Mouse (Mus musculus) neural tube, embryonic 13.5 days (tissue): ENCODE measurements around the gene Upf2. TPM values are rescaled to one million over a fixed set of nuclear protein-coding genes. Genes with fewer than 3 reads are reported as not detected.
"Not testable (repeated sequence)": the region's sequence is repeated elsewhere in the genome, so short reads cannot be mapped to it uniquely, and the experiment has no call there.

Source experiments
- ATAC-seq: fragments of 200-750 bp; cut with Nextera tagmentation; 2 replicates; pipeline ENCODE4 v1.8.0; 2017; ENCODE audit warnings: low read depth, mild to moderate bottlenecking, moderate TSS enrichment, moderate library complexity
- H3K27ac ChIP-seq: fragments of 300-500 bp; sonication (generic); replicated peaks from 2 replicates; pipeline ENCODE4 v1.5.1; 2015; ENCODE audit warnings: moderate library complexity, mild to moderate bottlenecking, inconsistent platforms
- H3K27me3 ChIP-seq: fragments of 300-500 bp; sonication (generic); 2 replicates; pipeline ENCODE4 v1.6.1; 2015; ENCODE audit warnings: mild to moderate bottlenecking, inconsistent platforms
- H3K36me3 ChIP-seq: fragments of 300-500 bp; sonication (generic); 2 replicates; pipeline ENCODE4 v1.6.1; 2015; ENCODE audit warnings: mild to moderate bottlenecking, inconsistent platforms
- H3K4me1 ChIP-seq: fragments of 300-500 bp; sonication (generic); replicated peaks from 2 replicates; pipeline ENCODE4 v1.6.1; 2015; ENCODE audit warnings: inconsistent platforms
- H3K4me2 ChIP-seq: fragments of 300-500 bp; sonication (generic); 2 replicates; pipeline ENCODE4 v1.6.1; 2015; ENCODE audit warnings: inconsistent platforms, mild to moderate bottlenecking, moderate library complexity
- H3K4me3 ChIP-seq: fragments of 300-500 bp; sonication (generic); 2 replicates; pipeline ENCODE4 v1.5.1; 2015; ENCODE audit warnings: mild to moderate bottlenecking, inconsistent platforms
- H3K9ac ChIP-seq: fragments of 300-500 bp; sonication (generic); 2 replicates; pipeline ENCODE4 v1.6.1; 2015; ENCODE audit warnings: moderate library complexity, mild to moderate bottlenecking, inconsistent platforms
- H3K9me3 ChIP-seq: fragments of 300-500 bp; sonication (generic); 2 replicates; pipeline ENCODE4 v1.6.1; 2016; ENCODE audit warnings: inconsistent platforms
- WGBS: fragments of 180-500 bp; shearing (Covaris S2); methylation state at CpG from one replicate; pipeline ENCODE4 v1.1.7; 2015; 5-methylcytosine and 5-hydroxymethylcytosine counted together
- polyA plus RNA-seq: library from polyadenylated mRNA; unstranded; fragments of >200 nt; fragmentation: Nextera tagmentation; extraction: Ambion mirVana; gene quantifications from 2 replicates; pipeline ENCODE4 v1.2.1, GENCODE M21; 2015

Upf2 gene
- polyA plus RNA-seq, 1 experiment from 2014 or later = 8.0 TPM

- no peaks in the 10 kb centered on the region for H3K36me3 ChIP-seq
- peak overlapping the region; percentile 70 for H3K4me3 ChIP-seq
- H3K4me2 ChIP-seq = peak overlapping the region; percentile 71
- peak overlapping the region; percentile 74 for H3K9ac ChIP-seq
- no peak for ATAC-seq
- H3K27ac ChIP-seq = peak overlapping the region; percentile 91
- no peaks in the 10 kb centered on the region for H3K9me3 ChIP-seq
- peaks cover 21% of the 10 kb centered on the region for H3K4me1 ChIP-seq
- H3K27me3 ChIP-seq = no peaks in the 10 kb centered on the region
- 9% methylated on average over 6 of the region's 6 CpGs for WGBS
Measured at GRCm38 (mm10) chr2:5950305-5950704, 964 bp upstream of the Upf2 start.

- WGBS = under 1% methylated on average over 46 of the region's 46 CpGs
- Histone ChIP-seq H3K4me3 (peak overlapping the region; percentile 70), H3K4me1 (peaks cover 21% of the 10 kb centered on the region), H3K27me3 (no peaks in the 10 kb centered on the region), H3K4me2 (peak overlapping the region; percentile 95), H3K36me3 (no peaks in the 10 kb centered on the region), H3K9ac (peak overlapping the region; percentile 81), H3K27ac (peak overlapping the region; percentile 91), H3K9me3 (no peaks in the 10 kb centered on the region)
- ATAC-seq = no peak
Measured at GRCm38 (mm10) chr2:5951621-5952211, 447 bp downstream of the Upf2 start.

GRCm38 (mm10) chr2:5957705-5958104, 6.4 kb downstream of the Upf2 start:
- Histone ChIP-seq H3K9me3 (no peaks in the 10 kb centered on the region), H3K4me2 (no peak overlapping the region), H3K27ac (no peak overlapping the region), H3K9ac (no peak overlapping the region), H3K4me3 (no peak overlapping the region), H3K4me1 (peaks cover 12% of the 10 kb centered on the region), H3K27me3 (no peaks in the 10 kb centered on the region), H3K36me3 (peaks cover 48% of the 10 kb centered on the region)
- no peak for ATAC-seq
- WGBS = 94% methylated on average over 9 of the region's 9 CpGs

GRCm38 (mm10) chr2:5962265-5962664, 11.0 kb downstream of the Upf2 start:
- Histone ChIP-seq H3K4me1 (0 out of 2 replicates have a peak, but pooled peaks cover 6% of the 10 kb centered on the region), H3K27me3 (no peaks in the 10 kb centered on the region), H3K9me3 (no peaks in the 10 kb centered on the region), H3K9ac (no peak overlapping the region), H3K27ac (no peak overlapping the region), H3K4me2 (no peak overlapping the region), H3K4me3 (no peak overlapping the region), H3K36me3 (peaks cover 65% of the 10 kb centered on the region)
- WGBS = 68% methylated on average over 2 of the region's 2 CpGs
- ATAC-seq = no peak

- not testable (repeated sequence) for H3K27me3 ChIP-seq, ATAC-seq, H3K9me3 ChIP-seq, H3K4me3 ChIP-seq, H3K27ac ChIP-seq, H3K4me1 ChIP-seq, H3K9ac ChIP-seq, H3K4me2 ChIP-seq
- 92% methylated on average over 4 of the region's 4 CpGs for WGBS
- H3K36me3 ChIP-seq = peaks cover 51% of the 10 kb centered on the region
Measured at GRCm38 (mm10) chr2:5963729-5964128, 12.5 kb downstream of the Upf2 start.

GRCm38 (mm10) chr2:5965972-5966371, 14.7 kb downstream of the Upf2 start:
- H3K27ac ChIP-seq = no peak overlapping the region
- WGBS = 94% methylated on average over 3 of the region's 3 CpGs
- H3K9ac ChIP-seq = no peak overlapping the region
- H3K9me3 ChIP-seq = no peaks in the 10 kb centered on the region
- ATAC-seq = no peak
- H3K4me3 ChIP-seq = no peak overlapping the region
- no peak overlapping the region for H3K4me2 ChIP-seq
- peaks cover 34% of the 10 kb centered on the region for H3K36me3 ChIP-seq
- H3K27me3 ChIP-seq = no peaks in the 10 kb centered on the region
- 0 out of 2 replicates have a peak, but pooled peaks cover 6% of the 10 kb centered on the region for H3K4me1 ChIP-seq

- peaks cover 21% of the 10 kb centered on the region for H3K36me3 ChIP-seq
- ATAC-seq, H3K9ac ChIP-seq, H3K4me2 ChIP-seq, H3K27ac ChIP-seq, H3K4me1 ChIP-seq, H3K9me3 ChIP-seq, H3K27me3 ChIP-seq, H3K4me3 ChIP-seq: not testable (repeated sequence)
- 94% methylated on average over 3 of the region's 3 CpGs for WGBS
Measured at GRCm38 (mm10) chr2:5970629-5971028, 19.4 kb downstream of the Upf2 start.

GRCm38 (mm10) chr2:5977532-5977931, 26.3 kb downstream of the Upf2 start:
- Histone ChIP-seq H3K27ac (no peak overlapping the region), H3K36me3 (peaks cover 47% of the 10 kb centered on the region), H3K4me2 (no peak overlapping the region), H3K27me3 (no peaks in the 10 kb centered on the region), H3K4me3 (no peak overlapping the region), H3K9me3 (no peaks in the 10 kb centered on the region), H3K4me1 (no peaks in the 10 kb centered on the region), H3K9ac (no peak overlapping the region)
- ATAC-seq = no peak
- 93% methylated on average over 4 of the region's 4 CpGs for WGBS

- ATAC-seq = no peak
- Histone ChIP-seq H3K4me3 (no peak overlapping the region), H3K4me1 (no peaks in the 10 kb centered on the region), H3K27me3 (no peaks in the 10 kb centered on the region), H3K9ac (no peak overlapping the region), H3K27ac (no peak overlapping the region), H3K4me2 (no peak overlapping the region), H3K9me3 (0 out of 2 replicates have a peak, but pooled peaks cover 4% of the 10 kb centered on the region), H3K36me3 (peaks cover 12% of the 10 kb centered on the region; the same call in 1 of the 2 replicates)
- 24% methylated on average over 5 of the region's 5 CpGs for WGBS
Measured at GRCm38 (mm10) chr2:5995538-5995937, 44.3 kb downstream of the Upf2 start.

GRCm38 (mm10) chr2:6003949-6004348, 52.7 kb downstream of the Upf2 start:
- 88% methylated on average over 3 of the region's 3 CpGs for WGBS
- 0 out of 2 replicates have a peak, but pooled peaks cover 5% of the 10 kb centered on the region for H3K4me1 ChIP-seq
- H3K9ac ChIP-seq = no peak overlapping the region
- H3K4me2 ChIP-seq = no peak overlapping the region
- ATAC-seq = no peak
- no peak overlapping the region for H3K27ac ChIP-seq
- 0 out of 2 replicates have a peak, but pooled peaks cover 4% of the 10 kb centered on the region for H3K9me3 ChIP-seq
- H3K36me3 ChIP-seq = peaks cover 6% of the 10 kb centered on the region; the same call in 1 of the 2 replicates
- H3K27me3 ChIP-seq = no peaks in the 10 kb centered on the region
- H3K4me3 ChIP-seq = no peak overlapping the region

GRCm38 (mm10) chr2:6014532-6014931, 63.3 kb downstream of the Upf2 start:
- Histone ChIP-seq H3K9ac (no peak overlapping the region), H3K4me1 (no peaks in the 10 kb centered on the region), H3K4me3 (no peak overlapping the region), H3K9me3 (no peaks in the 10 kb centered on the region), H3K36me3 (peaks cover 37% of the 10 kb centered on the region), H3K27ac (no peak overlapping the region), H3K4me2 (no peak overlapping the region), H3K27me3 (no peaks in the 10 kb centered on the region)
- ATAC-seq = no peak
- 90% methylated on average over 5 of the region's 5 CpGs for WGBS

- not testable (repeated sequence) for H3K4me3 ChIP-seq, H3K9me3 ChIP-seq, H3K9ac ChIP-seq, H3K4me2 ChIP-seq, ATAC-seq, H3K27ac ChIP-seq, H3K27me3 ChIP-seq, H3K4me1 ChIP-seq
- WGBS = 86% methylated on average over 6 of the region's 6 CpGs
- peaks cover 43% of the 10 kb centered on the region for H3K36me3 ChIP-seq
Measured at GRCm38 (mm10) chr2:6015182-6015581, 63.9 kb downstream of the Upf2 start.

- no peak overlapping the region for H3K9ac ChIP-seq
Measured at GRCm38 (mm10) chr2:6020570-6020969, 69.3 kb downstream of the Upf2 start.

More at GRCm38 (mm10) chr2:6020570-6020969, 69.3 kb downstream of the Upf2 start:
- Histone ChIP-seq H3K4me3 (no peak overlapping the region), H3K27me3 (no peaks in the 10 kb centered on the region), H3K36me3 (peaks cover 53% of the 10 kb centered on the region), H3K27ac (no peak overlapping the region), H3K9me3 (no peaks in the 10 kb centered on the region), H3K4me2 (no peak overlapping the region), H3K4me1 (no peaks in the 10 kb centered on the region)
- ATAC-seq = no peak
